Mouse (Mus musculus) yolk sac, embryonic 10.5 days (tissue): ENCODE results near the gene Serhl.
A peak's percentile ranks its signal among the peaks of the same experiment; 100 is the strongest.
"Not testable (repeated sequence)": the region's sequence is repeated elsewhere in the genome, so short reads cannot be mapped to it uniquely, and the experiment has no call there.

Experiments used
- DNase-seq: peaks from one replicate; pipeline ENCODE4 v3.0.0-alpha.2; 2017; ENCODE audit warnings: low spot score

Gene Serhl

GRCm38 (mm10) chr15:83089429-83089605, at the start of gene Serhl:
TSS of gene Serhl (plus strand) at chr15:83089506.
- DNase-seq = no peak

- DNase-seq = no peak
Measured at GRCm38 (mm10) chr15:83040156-83040555, 49.1 kb upstream of the Serhl start.

- DNase-seq = no peak
Measured at GRCm38 (mm10) chr15:83042655-83043361, 46.5 kb upstream of the Serhl start.

- no peak for DNase-seq
Measured at GRCm38 (mm10) chr15:83043362-83043708, 46.0 kb upstream of the Serhl start.

- DNase-seq = not testable (repeated sequence)
Measured at GRCm38 (mm10) chr15:83045565-83045964, 43.7 kb upstream of the Serhl start.

- DNase-seq = no peak
Measured at GRCm38 (mm10) chr15:83046308-83046707, 43.0 kb upstream of the Serhl start.

- DNase-seq = no peak
Measured at GRCm38 (mm10) chr15:83046730-83047129, 42.6 kb upstream of the Serhl start.

GRCm38 (mm10) chr15:83052341-83053104, 36.8 kb upstream of the Serhl start:
- DNase-seq = no peak

GRCm38 (mm10) chr15:83053261-83053660, 36.0 kb upstream of the Serhl start:
- no peak for DNase-seq

GRCm38 (mm10) chr15:83055569-83055968, 33.7 kb upstream of the Serhl start:
- no peak for DNase-seq

- peak; percentile 28 for DNase-seq
Measured at GRCm38 (mm10) chr15:83056378-83057083, 32.8 kb upstream of the Serhl start.

GRCm38 (mm10) chr15:83057533-83057932, 31.8 kb upstream of the Serhl start:
- DNase-seq = no peak

GRCm38 (mm10) chr15:83059233-83059660, 30.1 kb upstream of the Serhl start:
- no peak for DNase-seq

GRCm38 (mm10) chr15:83061689-83062088, 27.6 kb upstream of the Serhl start:
- no peak for DNase-seq

- not testable (repeated sequence) for DNase-seq
Measured at GRCm38 (mm10) chr15:83062582-83062981, 26.7 kb upstream of the Serhl start.

GRCm38 (mm10) chr15:83065543-83065942, 23.8 kb upstream of the Serhl start:
- DNase-seq = no peak

GRCm38 (mm10) chr15:83068270-83068669, 21.0 kb upstream of the Serhl start:
- no peak for DNase-seq

- no peak for DNase-seq
Measured at GRCm38 (mm10) chr15:83070942-83071341, 18.4 kb upstream of the Serhl start.

GRCm38 (mm10) chr15:83071752-83072151, 17.6 kb upstream of the Serhl start:
- no peak for DNase-seq

- DNase-seq = no peak
Measured at GRCm38 (mm10) chr15:83074179-83074578, 15.1 kb upstream of the Serhl start.

- no peak for DNase-seq
Measured at GRCm38 (mm10) chr15:83075607-83076525, 13.4 kb upstream of the Serhl start.

- DNase-seq = no peak
Measured at GRCm38 (mm10) chr15:83083530-83083929, 5.8 kb upstream of the Serhl start.
